Mouse (Mus musculus) spleen, adult 18-20 months (tissue): ENCODE measurements at regions not wholly inside any gene's neighbourhood (a gene's known extent, or its start where the extent isn't known, plus 50 kb on each side); places are given as distances from the start of the nearest gene placed in this dataset.

ENCODE experiments used
- DNase-seq, 2 experiments: peaks; one replicate each; pipeline ENCODE4 v3.0.0; 2022; ENCODE audit warnings: mixed read lengths in 2 of 2

GRCm38 (mm10) chr11:8377301-8377700 lies 287.0 kb downstream of the Tns3 start:
- no peak for DNase-seq

GRCm38 (mm10) chr11:8365545-8365944 lies 298.8 kb downstream of the Tns3 start:
- DNase-seq, result no peak

GRCm38 (mm10) chr11:8364703-8365433 lies 299.5 kb downstream of the Tns3 start:
- DNase-seq, result no peak

GRCm38 (mm10) chr11:8344938-8345337 lies 319.4 kb downstream of the Tns3 start:
- DNase-seq, result no peak

- DNase-seq, result no peak
Measured at GRCm38 (mm10) chr11:8302347-8303188, 361.8 kb downstream of the Tns3 start.

- no peak for DNase-seq
Measured at GRCm38 (mm10) chr11:8297462-8297861, 366.9 kb downstream of the Tns3 start.

- DNase-seq, result no peak
Measured at GRCm38 (mm10) chr11:8293322-8294014, 370.9 kb downstream of the Tns3 start.

GRCm38 (mm10) chr11:8285271-8285670 lies 379.1 kb downstream of the Tns3 start:
- DNase-seq, result no peak

GRCm38 (mm10) chr11:8275203-8275602 lies 389.1 kb downstream of the Tns3 start:
- no peak for DNase-seq

GRCm38 (mm10) chr11:8269171-8269570 lies 395.2 kb downstream of the Tns3 start:
- DNase-seq, result no peak

GRCm38 (mm10) chr11:8254036-8254435 lies 410.3 kb downstream of the Tns3 start:
- no peak for DNase-seq

- no peak for DNase-seq
Measured at GRCm38 (mm10) chr11:8251360-8251759, 413.0 kb downstream of the Tns3 start.

- no peak for DNase-seq
Measured at GRCm38 (mm10) chr11:8249468-8249867, 414.9 kb downstream of the Tns3 start.

- DNase-seq, result no peak
Measured at GRCm38 (mm10) chr11:8247535-8247934, 416.8 kb downstream of the Tns3 start.

- DNase-seq, result no peak
Measured at GRCm38 (mm10) chr11:8247024-8247423, 417.3 kb downstream of the Tns3 start.

- DNase-seq, result no peak
Measured at GRCm38 (mm10) chr11:8245408-8246003, 418.8 kb downstream of the Tns3 start.

GRCm38 (mm10) chr11:8238498-8238897 lies 425.8 kb downstream of the Tns3 start:
- DNase-seq, result no peak

GRCm38 (mm10) chr11:8237556-8237955 lies 426.8 kb downstream of the Tns3 start:
- no peak for DNase-seq

GRCm38 (mm10) chr11:8236056-8236455 lies 428.3 kb downstream of the Tns3 start:
- no peak for DNase-seq

GRCm38 (mm10) chr11:8232636-8233189 lies 431.6 kb downstream of the Tns3 start:
- DNase-seq, result no peak

GRCm38 (mm10) chr11:8229787-8230186 lies 434.5 kb downstream of the Tns3 start:
- no peak for DNase-seq

- no peak for DNase-seq
Measured at GRCm38 (mm10) chr11:8227772-8228425, 436.4 kb downstream of the Tns3 start.
